Mouse (Mus musculus) frontal cortex, postnatal 36 days (tissue): Measurements from ENCODE around the gene Strn.
A peak's percentile ranks its signal among the peaks of the same experiment; 100 is the strongest.
"Not testable (repeated sequence)": the region's sequence is repeated elsewhere in the genome, so short reads cannot be mapped to it uniquely, and the experiment has no call there.

Experiments used
- DNase-seq, 2 experiments: peaks; one replicate each; pipeline ENCODE4 v3.0.0; 2022; ENCODE audit warnings: low spot score in 2 of 2

Strn gene

GRCm38 (mm10) chr17:78710258-78710657, 26.7 kb downstream of the Strn start:
- DNase-seq: no peak

- DNase-seq: no peak
These were observed 28.6 kb downstream of the Strn start for GRCm38 (mm10) chr17:78708422-78708821.

- DNase-seq: no peak
These were observed 34.0 kb downstream of the Strn start for GRCm38 (mm10) chr17:78702988-78703387.

- DNase-seq: no peak
These were observed 38.0 kb downstream of the Strn start for GRCm38 (mm10) chr17:78698965-78699364.

- no peak for DNase-seq
These were observed 39.5 kb downstream of the Strn start for GRCm38 (mm10) chr17:78697462-78697861.

- DNase-seq: no peak
These were observed 40.1 kb downstream of the Strn start for GRCm38 (mm10) chr17:78696922-78697321.

- not testable (repeated sequence) for DNase-seq
These were observed 47.8 kb downstream of the Strn start for GRCm38 (mm10) chr17:78689231-78689630.

GRCm38 (mm10) chr17:78687971-78688370, 49.0 kb downstream of the Strn start:
- DNase-seq: no peak

GRCm38 (mm10) chr17:78685004-78685403, 52.0 kb downstream of the Strn start:
- DNase-seq: no peak

- no peak for DNase-seq
These were observed 54.6 kb downstream of the Strn start for GRCm38 (mm10) chr17:78682351-78682750.

GRCm38 (mm10) chr17:78679503-78679902, 57.5 kb downstream of the Strn start:
- no peak for DNase-seq

GRCm38 (mm10) chr17:78676813-78677212, 60.2 kb downstream of the Strn start:
- peak; percentile 48 to 61 for DNase-seq

- no peak for DNase-seq
These were observed 71.9 kb downstream of the Strn start for GRCm38 (mm10) chr17:78664962-78665545.

- DNase-seq: no peak
These were observed 82.2 kb downstream of the Strn start for GRCm38 (mm10) chr17:78654841-78655240.

GRCm38 (mm10) chr17:78643853-78644475, 93.0 kb downstream of the Strn start:
- DNase-seq: no peak

- DNase-seq: no peak
These were observed 94.7 kb downstream of the Strn start for GRCm38 (mm10) chr17:78642259-78642658.

- no peak for DNase-seq
These were observed 96.6 kb downstream of the Strn start for GRCm38 (mm10) chr17:78640387-78640786.

GRCm38 (mm10) chr17:78639099-78639498, 97.9 kb downstream of the Strn start:
- DNase-seq: no peak

GRCm38 (mm10) chr17:78637140-78637539, 99.9 kb downstream of the Strn start:
- no peak for DNase-seq

- no peak for DNase-seq
These were observed 101.4 kb downstream of the Strn start for GRCm38 (mm10) chr17:78635616-78636015.

GRCm38 (mm10) chr17:78624941-78625340, 112.1 kb downstream of the Strn start:
- no peak for DNase-seq

GRCm38 (mm10) chr17:78621863-78622262, 115.1 kb downstream of the Strn start:
- no peak for DNase-seq

GRCm38 (mm10) chr17:78620740-78621139, 116.3 kb downstream of the Strn start:
- DNase-seq: no peak

GRCm38 (mm10) chr17:78619981-78620380, 117.0 kb downstream of the Strn start:
- no peak for DNase-seq
